Mouse (Mus musculus) heart, embryonic 11.5 days (tissue): Measurements from ENCODE around the gene Rnf11. TPM values are rescaled to one million over a fixed set of nuclear protein-coding genes. Genes with fewer than 3 reads are reported as not detected.

Source experiments
- ATAC-seq: fragments of 200-750 bp; cut with Nextera tagmentation; replicated peaks from 2 replicates; pipeline ENCODE4 v1.8.0; 2017; ENCODE audit warnings: moderate library complexity; ENCODE audit not compliant: insufficient number of reproducible peaks, low FRiP score, low TSS enrichment
- H3K27ac ChIP-seq: fragments of 300-500 bp; sonication (generic); 2 replicates; pipeline ENCODE4 v1.5.1; 2014; ENCODE audit warnings: mild to moderate bottlenecking, low read depth, low read length
- H3K27me3 ChIP-seq: fragments of 300-500 bp; sonication (generic); 2 replicates; pipeline ENCODE4 v1.6.1; 2014; ENCODE audit warnings: mild to moderate bottlenecking, low read length, mixed read lengths; ENCODE audit not compliant: control insufficient read depth, insufficient read depth
- H3K36me3 ChIP-seq: fragments of 300-500 bp; sonication (generic); 2 replicates; pipeline ENCODE4 v1.6.1; 2014; ENCODE audit warnings: mild to moderate bottlenecking, low read length, moderate library complexity, mixed read lengths; ENCODE audit not compliant: control insufficient read depth, insufficient read depth
- H3K4me1 ChIP-seq: fragments of 300-500 bp; sonication (generic); 2 replicates; pipeline ENCODE4 v1.6.1; 2014; ENCODE audit warnings: low read length; ENCODE audit not compliant: control insufficient read depth, insufficient read depth
- H3K4me2 ChIP-seq: fragments of 300-500 bp; sonication (generic); 2 replicates; pipeline ENCODE4 v1.6.1; 2014; ENCODE audit warnings: mild to moderate bottlenecking, moderate library complexity
- H3K4me3 ChIP-seq: fragments of 300-500 bp; sonication (generic); 2 replicates; pipeline ENCODE4 v1.5.1; 2014; ENCODE audit warnings: low read depth, low read length
- H3K9ac ChIP-seq: fragments of 300-500 bp; sonication (generic); 2 replicates; pipeline ENCODE4 v1.6.1; 2014; ENCODE audit warnings: mild to moderate bottlenecking, low read depth, low read length, moderate library complexity
- H3K9me3 ChIP-seq: fragments of 300-500 bp; sonication (generic); replicated peaks from 2 replicates; pipeline ENCODE4 v1.6.1; 2016; ENCODE audit warnings: low read length; ENCODE audit not compliant: control insufficient read depth
- WGBS: fragments of 180-500 bp; shearing (Covaris S2); extraction: QIAGEN DNeasy Blood & Tissue Kit; methylation state at CpG from one replicate; pipeline ENCODE4 v1.1.7; 2014; ENCODE audit not compliant: insufficient replicate concordance; 5-methylcytosine and 5-hydroxymethylcytosine counted together
- polyA plus RNA-seq: library from polyadenylated mRNA; unstranded; fragments of >200 nt; fragmentation: Nextera tagmentation; extraction: Ambion mirVana; gene quantifications from 2 replicates; pipeline ENCODE4 v1.2.1, GENCODE M21; 2014

Rnf11 gene
- 47.1 and 47.8 TPM in 2 replicates for polyA plus RNA-seq

DNA sequence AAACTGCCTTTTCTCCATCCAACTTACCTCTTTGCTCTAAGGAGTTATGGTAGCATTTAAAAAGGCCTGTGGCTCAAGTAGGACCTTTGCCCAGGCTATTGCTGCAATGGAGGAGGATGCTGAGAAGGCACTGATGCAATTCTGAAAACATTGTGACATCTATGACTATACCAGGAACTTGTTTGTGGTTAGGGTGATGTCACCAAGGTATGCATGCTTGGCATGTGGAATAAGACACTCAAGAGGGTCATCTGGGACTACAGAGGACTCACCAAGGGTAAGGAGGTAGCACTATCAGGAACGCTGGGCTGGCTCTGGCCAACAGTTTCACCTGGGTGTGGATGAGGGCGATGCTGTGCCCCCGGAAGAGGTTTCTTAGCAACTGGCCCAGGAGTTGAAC, at the start of gene Rnf11:
Gene Rnf11, minus strand, starts transcription at position 108 of the 400 bp plus-strand sequence.
- 69% methylated on average over 3 of the region's 3 CpGs for WGBS
- Histone ChIP-seq H3K4me2 (no peak within 1 kb of the TSS), H3K27ac (no peak within 1 kb of the TSS), H3K9me3 (no peaks in the 10 kb centered on the region), H3K4me1 (no peaks in the 10 kb centered on the region), H3K9ac (no peak within 1 kb of the TSS), H3K36me3 (no peaks in the 10 kb centered on the region), H3K4me3 (no peak within 1 kb of the TSS), H3K27me3 (no peaks in the 10 kb centered on the region; the same call in 1 of the 2 replicates)
- ATAC-seq: no peak

DNA sequence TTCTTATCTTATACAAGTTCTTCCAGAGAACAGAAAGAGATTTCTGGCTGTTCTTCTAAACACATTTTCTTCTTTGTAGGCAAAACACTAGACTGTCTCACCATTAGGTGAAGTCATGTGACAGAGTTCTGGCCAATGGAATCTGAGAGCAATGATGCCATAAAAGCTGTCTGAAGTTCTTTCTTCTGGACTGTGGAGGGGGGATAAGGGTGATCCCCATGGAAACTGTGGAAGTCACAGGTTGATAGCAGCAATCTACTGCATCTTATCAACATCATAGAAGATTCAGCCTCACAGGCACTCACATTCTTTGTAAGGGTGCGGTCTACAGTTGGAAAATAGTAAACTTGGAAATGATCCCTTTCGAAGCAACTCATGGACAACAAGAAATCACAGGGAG, 46.6 kb upstream of the Rnf11 start, which contains the start of gene 4930522H14Rik:
Gene 4930522H14Rik, minus strand, starts transcription at position 187 of the 400 bp plus-strand sequence.
- 84% methylated on average over 2 of the region's 2 CpGs for WGBS
- Histone ChIP-seq H3K9me3 (no peaks in the 10 kb centered on the region), H3K27me3 (no peaks in the 10 kb centered on the region), H3K4me2 (no peak within 1 kb of the TSS), H3K36me3 (no peaks in the 10 kb centered on the region), H3K27ac (no peak within 1 kb of the TSS), H3K9ac (no peak within 1 kb of the TSS), H3K4me1 (no peaks in the 10 kb centered on the region), H3K4me3 (no peak within 1 kb of the TSS)
- ATAC-seq: no peak

DNA sequence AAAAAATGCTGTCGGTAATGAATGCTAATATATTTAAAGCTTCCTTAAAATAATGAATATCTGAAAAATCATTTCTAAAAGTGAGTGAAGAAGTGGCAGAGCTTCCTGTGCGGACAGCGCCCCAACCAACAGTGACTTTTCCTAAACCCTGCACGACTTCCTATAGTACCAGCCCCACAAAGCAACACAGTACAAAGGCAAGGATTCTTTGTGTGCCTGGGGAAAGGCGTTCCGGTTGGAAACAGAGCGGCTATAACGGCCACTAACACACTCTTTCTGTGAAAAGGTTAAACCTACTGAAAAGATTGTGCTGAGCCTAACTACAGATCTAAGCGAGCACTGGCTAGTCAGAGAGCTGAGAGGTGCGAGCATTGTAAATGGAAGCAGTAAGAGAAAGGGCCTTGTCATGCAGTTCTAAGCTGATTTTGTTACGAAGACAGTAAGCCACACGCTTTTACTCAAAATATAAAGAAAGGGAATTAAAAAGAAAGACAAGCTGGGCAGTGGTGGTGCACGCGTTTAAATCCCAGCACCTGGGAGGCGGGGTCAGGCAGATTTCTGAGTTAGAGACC, 45.8 kb upstream of the Rnf11 start:
- Histone ChIP-seq H3K4me2 (no peak overlapping the region), H3K27ac (no peak overlapping the region), H3K4me1 (no peaks in the 10 kb centered on the region), H3K4me3 (no peak overlapping the region), H3K9me3 (no peaks in the 10 kb centered on the region), H3K9ac (no peak overlapping the region), H3K36me3 (no peaks in the 10 kb centered on the region), H3K27me3 (no peaks in the 10 kb centered on the region)
- 71% methylated on average over 15 of the region's 15 CpGs for WGBS
- ATAC-seq: no peak

DNA sequence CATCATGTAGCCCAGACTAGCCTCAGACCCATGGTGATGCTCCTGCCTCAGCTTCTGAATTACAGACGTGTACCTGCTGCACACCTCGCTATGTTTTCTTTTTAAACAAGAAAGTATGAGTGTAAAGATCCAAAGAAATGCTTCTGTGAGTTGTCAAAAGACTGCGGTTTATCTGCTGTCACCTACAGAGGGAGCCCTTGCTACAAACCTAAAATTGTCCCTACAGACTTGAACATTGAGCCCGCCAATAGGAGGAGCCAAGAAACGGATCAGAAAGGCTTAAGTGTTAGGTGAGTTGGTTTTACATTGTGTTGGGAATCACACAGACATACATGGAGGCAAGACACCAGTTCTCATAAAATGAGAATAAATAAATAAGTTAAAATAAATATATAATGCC, 20.4 kb upstream of the Rnf11 start:
- Histone ChIP-seq H3K9ac (no peak overlapping the region), H3K9me3 (no peaks in the 10 kb centered on the region), H3K27me3 (no peaks in the 10 kb centered on the region), H3K4me3 (no peak overlapping the region), H3K4me1 (no peaks in the 10 kb centered on the region), H3K4me2 (no peak overlapping the region), H3K36me3 (no peaks in the 10 kb centered on the region), H3K27ac (no peak overlapping the region)
- no peak for ATAC-seq
- WGBS: 3% methylated on average over 5 of the region's 5 CpGs

DNA sequence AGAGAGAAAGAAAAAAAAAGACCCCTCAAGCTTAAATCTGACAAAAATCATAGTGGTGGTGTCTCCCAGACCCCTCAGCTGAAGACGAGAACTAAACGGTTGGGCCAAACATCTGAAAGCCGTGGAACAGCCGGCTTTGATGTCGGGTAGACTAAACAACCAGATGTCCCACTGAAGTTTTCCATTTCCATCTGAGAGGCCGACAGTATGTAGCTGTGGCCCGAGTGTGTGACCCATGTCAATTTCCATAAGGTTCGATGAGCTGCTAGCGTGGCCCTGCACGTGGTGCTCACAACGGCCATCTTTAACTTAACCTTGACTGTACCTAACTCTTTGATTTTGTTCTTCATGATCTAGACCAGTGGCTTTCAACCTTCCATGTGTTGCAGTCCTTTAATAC, 13.9 kb upstream of the Rnf11 start:
- no peaks in the 10 kb centered on the region for H3K27me3 ChIP-seq
- no peak for ATAC-seq
- H3K4me1 ChIP-seq: no peaks in the 10 kb centered on the region
- H3K4me3 ChIP-seq: no peak overlapping the region
- H3K9me3 ChIP-seq: no peaks in the 10 kb centered on the region
- H3K27ac ChIP-seq: no peak overlapping the region
- no peaks in the 10 kb centered on the region for H3K36me3 ChIP-seq
- WGBS: 68% methylated on average over 11 of the region's 11 CpGs
- H3K4me2 ChIP-seq: no peak overlapping the region
- H3K9ac ChIP-seq: no peak overlapping the region

DNA sequence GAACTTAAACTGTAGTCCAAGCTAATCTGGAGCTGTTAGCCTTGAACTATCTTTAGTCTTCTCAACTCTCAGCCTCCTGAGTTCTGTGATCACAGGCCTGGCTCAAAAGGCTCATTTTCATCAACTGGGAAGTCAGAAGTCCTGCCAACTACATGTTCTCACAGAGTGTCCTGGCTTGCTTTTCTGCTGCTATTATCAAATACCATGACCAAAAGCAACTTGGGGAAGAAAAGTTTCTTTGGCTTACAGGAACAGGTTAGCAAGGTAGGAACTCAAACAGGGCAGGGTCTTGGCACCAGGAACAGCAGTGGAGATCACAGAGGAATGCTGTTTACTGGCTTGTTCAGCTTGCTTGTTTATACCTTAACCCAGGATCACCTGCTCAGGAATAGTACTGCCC, 9.1 kb upstream of the Rnf11 start:
- H3K9ac ChIP-seq: no peak overlapping the region
- no peaks in the 10 kb centered on the region for H3K9me3 ChIP-seq
- no peak overlapping the region for H3K4me2 ChIP-seq
- no peak overlapping the region for H3K27ac ChIP-seq
- no peak overlapping the region for H3K4me3 ChIP-seq
- H3K36me3 ChIP-seq: no peaks in the 10 kb centered on the region
- no peaks in the 10 kb centered on the region for H3K4me1 ChIP-seq
- no peak for ATAC-seq
- no peaks in the 10 kb centered on the region for H3K27me3 ChIP-seq

DNA sequence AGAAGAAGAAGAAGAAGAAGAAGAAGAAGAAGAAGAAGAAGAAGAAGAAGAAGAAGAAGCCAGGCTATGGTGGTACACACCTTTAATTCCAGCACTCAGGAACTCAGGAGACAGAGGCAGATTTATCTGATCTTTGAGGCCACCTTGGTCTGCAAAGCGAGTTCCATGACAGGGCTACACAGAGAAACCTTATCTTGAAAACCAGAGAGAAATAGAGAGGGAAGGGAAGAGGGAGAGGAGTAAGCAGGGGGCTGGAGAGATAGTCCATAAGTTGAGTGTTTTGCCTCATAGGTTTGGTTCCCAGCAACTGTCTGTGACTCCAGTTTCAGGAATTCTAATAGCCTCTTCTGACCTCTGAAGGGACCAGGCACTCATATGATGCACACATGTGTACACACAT, 4.3 kb upstream of the Rnf11 start:
- no peaks in the 10 kb centered on the region; the same call in 1 of the 2 replicates for H3K27me3 ChIP-seq
- H3K27ac ChIP-seq: no peak overlapping the region
- no peaks in the 10 kb centered on the region for H3K9me3 ChIP-seq
- 44% methylated on average over 1 of the region's 1 CpGs for WGBS
- H3K4me2 ChIP-seq: no peak overlapping the region
- H3K4me3 ChIP-seq: no peak overlapping the region
- no peaks in the 10 kb centered on the region for H3K36me3 ChIP-seq
- no peaks in the 10 kb centered on the region for H3K4me1 ChIP-seq
- no peak for ATAC-seq
- no peak overlapping the region for H3K9ac ChIP-seq

DNA sequence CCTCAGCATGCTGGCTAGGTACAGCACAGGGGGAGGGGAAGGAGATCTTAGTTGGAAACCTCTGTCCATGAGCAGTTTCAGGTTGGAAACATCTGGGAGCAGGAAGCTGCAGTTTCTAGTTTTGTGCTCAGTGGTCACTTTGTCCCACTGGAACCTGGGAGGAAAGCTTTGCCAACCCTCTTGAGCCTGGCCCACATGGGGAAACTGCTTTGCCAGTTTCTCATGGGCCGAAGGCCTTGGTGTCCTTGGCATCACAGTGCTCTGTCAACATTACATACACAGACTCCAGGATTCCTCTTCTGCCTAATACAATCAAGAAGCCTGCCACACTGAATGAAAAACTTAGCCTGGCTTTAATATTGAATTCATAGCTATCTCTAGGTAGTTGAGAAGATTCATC, 1.8 kb downstream of the Rnf11 start:
- 84% methylated on average over 1 of the region's 1 CpGs for WGBS
- H3K4me3 ChIP-seq: no peak overlapping the region
- H3K4me1 ChIP-seq: no peaks in the 10 kb centered on the region
- no peak overlapping the region for H3K27ac ChIP-seq
- ATAC-seq: no peak
- H3K36me3 ChIP-seq: no peaks in the 10 kb centered on the region
- no peaks in the 10 kb centered on the region; the same call in 1 of the 2 replicates for H3K27me3 ChIP-seq
- H3K9me3 ChIP-seq: no peaks in the 10 kb centered on the region
- no peak overlapping the region for H3K9ac ChIP-seq
- H3K4me2 ChIP-seq: no peak overlapping the region

DNA sequence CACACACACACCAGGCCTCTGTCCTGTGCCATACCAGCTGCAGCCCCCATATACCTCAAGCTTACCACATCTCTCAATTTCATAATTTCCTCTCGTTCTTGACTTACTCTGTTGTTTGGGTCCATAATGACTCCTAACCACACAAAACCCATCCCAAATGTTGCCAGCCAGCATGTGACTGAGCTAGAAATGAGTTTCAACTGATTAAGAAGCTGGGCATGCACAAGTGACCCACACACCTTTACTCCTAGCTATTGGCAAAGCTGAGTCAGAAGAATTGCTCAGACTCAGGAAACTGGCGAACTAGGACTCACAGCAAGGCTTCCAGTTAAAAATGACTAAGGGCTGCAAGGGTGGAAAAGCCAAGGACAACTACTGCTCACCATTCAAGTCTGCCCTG, 3.1 kb downstream of the Rnf11 start:
- H3K27ac ChIP-seq: no peak overlapping the region
- H3K4me1 ChIP-seq: no peaks in the 10 kb centered on the region
- H3K9me3 ChIP-seq: no peaks in the 10 kb centered on the region
- H3K4me2 ChIP-seq: no peak overlapping the region
- H3K4me3 ChIP-seq: no peak overlapping the region
- no peaks in the 10 kb centered on the region; the same call in 1 of the 2 replicates for H3K27me3 ChIP-seq
- no peak for ATAC-seq
- 75% methylated on average over 2 of the region's 2 CpGs for WGBS
- H3K9ac ChIP-seq: no peak overlapping the region
- H3K36me3 ChIP-seq: no peaks in the 10 kb centered on the region
